Mouse (Mus musculus) midbrain, embryonic 14.5 days (tissue): ENCODE data around the gene Snx22. TPM values are rescaled to one million over a fixed set of nuclear protein-coding genes. Genes with fewer than 3 reads are reported as not detected.

ENCODE experiments used
- ATAC-seq: fragments of 200-750 bp; cut with Nextera tagmentation; 2 replicates; pipeline ENCODE4 v1.8.0; 2017; ENCODE audit warnings: moderate number of reproducible peaks, moderate library complexity; ENCODE audit not compliant: low FRiP score, low TSS enrichment
- DNase-seq: peaks from one replicate; pipeline ENCODE4 v3.0.0-alpha.2; 2015
- H3K27ac ChIP-seq: fragments of 300-500 bp; sonication (generic); replicated peaks from 2 replicates; pipeline ENCODE4 v1.5.1; 2014; ENCODE audit warnings: mild to moderate bottlenecking, low read depth, low read length, moderate library complexity
- H3K27me3 ChIP-seq: fragments of 300-500 bp; sonication (generic); 2 replicates; pipeline ENCODE4 v1.6.1; 2014; ENCODE audit warnings: low read length, control low read depth, mixed read lengths; ENCODE audit not compliant: control insufficient read depth, insufficient read depth
- H3K36me3 ChIP-seq: fragments of 300-500 bp; sonication (generic); 2 replicates; pipeline ENCODE4 v1.6.1; 2014; ENCODE audit warnings: low read length, control low read depth; ENCODE audit not compliant: control insufficient read depth, insufficient read depth
- H3K4me1 ChIP-seq: fragments of 300-500 bp; sonication (generic); 2 replicates; pipeline ENCODE4 v1.6.1; 2014; ENCODE audit warnings: mild to moderate bottlenecking, antibody characterized with exemption, low read length, control low read depth; ENCODE audit not compliant: control insufficient read depth, insufficient read depth
- H3K4me2 ChIP-seq: fragments of 300-500 bp; sonication (generic); 2 replicates; pipeline ENCODE4 v1.6.1; 2014; ENCODE audit warnings: mild to moderate bottlenecking, low read length, moderate library complexity
- H3K4me3 ChIP-seq: fragments of 300-500 bp; sonication (generic); replicated peaks from 2 replicates; pipeline ENCODE4 v1.5.1; 2014; ENCODE audit warnings: low read depth, low read length
- H3K9ac ChIP-seq: fragments of 300-500 bp; sonication (generic); replicated peaks from 2 replicates; pipeline ENCODE4 v1.6.1; 2014; ENCODE audit warnings: mild to moderate bottlenecking, low read length, moderate library complexity
- H3K9me3 ChIP-seq: fragments of 300-500 bp; sonication (generic); 2 replicates; pipeline ENCODE4 v1.6.1; 2016; ENCODE audit warnings: low read length, control low read depth, mixed read lengths; ENCODE audit not compliant: control insufficient read depth
- WGBS: fragments of 180-500 bp; shearing (Covaris S2); extraction: QIAGEN DNeasy Blood & Tissue Kit; methylation state at CpG from one replicate; pipeline ENCODE4 v1.1.7; 2014; 5-methylcytosine and 5-hydroxymethylcytosine counted together
- polyA plus RNA-seq: library from polyadenylated mRNA; unstranded; fragments of >200 nt; fragmentation: Nextera tagmentation; extraction: Ambion mirVana; gene quantifications from 2 replicates; pipeline ENCODE4 v1.2.1, GENCODE M21; 2014

Snx22 gene
- polyA plus RNA-seq, 1 experiment from 2014 or later: 6.5 TPM

DNA sequence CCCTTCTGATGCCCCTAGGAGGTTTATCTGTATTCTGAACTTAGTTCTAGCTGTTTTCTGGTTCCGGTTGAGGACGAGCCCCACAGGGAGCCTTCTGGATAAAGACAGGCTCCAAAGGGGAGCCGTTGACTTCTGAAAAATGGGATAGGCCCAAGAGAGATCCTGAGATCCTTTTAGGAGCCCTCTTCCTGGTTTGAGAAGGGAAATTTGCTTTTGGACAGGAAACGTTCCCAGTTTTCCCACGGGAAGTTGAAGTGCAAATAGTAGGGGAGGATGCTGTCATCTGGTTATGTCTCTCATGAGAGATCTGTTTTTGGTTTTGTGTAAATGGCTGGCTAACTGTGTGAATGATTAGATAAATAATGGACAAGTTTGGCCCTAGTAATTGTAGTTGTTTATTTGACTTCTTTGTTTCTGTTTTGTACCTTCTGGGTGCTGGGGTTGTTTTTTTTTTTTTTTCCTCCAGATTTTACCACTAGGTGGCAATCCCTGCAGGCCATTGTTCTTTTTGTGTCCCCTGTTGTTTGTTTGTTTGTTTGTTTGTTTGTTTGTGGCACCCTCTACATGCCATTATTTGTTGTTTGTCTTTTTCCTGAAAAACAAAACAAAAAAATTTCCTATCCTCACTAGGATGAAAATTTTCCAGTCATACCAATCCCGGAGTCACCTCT, 19.5 kb downstream of the Snx22 start:
- 66% methylated on average over 6 of the region's 6 CpGs for WGBS
- no peak for DNase-seq
- Histone ChIP-seq H3K9me3 (no peaks in the 10 kb centered on the region), H3K36me3 (no peaks in the 10 kb centered on the region), H3K9ac (no peak overlapping the region), H3K27ac (no peak overlapping the region), H3K4me3 (no peak overlapping the region), H3K27me3 (no peaks in the 10 kb centered on the region), H3K4me2 (no peak overlapping the region), H3K4me1 (no peaks in the 10 kb centered on the region)
- no peak for ATAC-seq

DNA sequence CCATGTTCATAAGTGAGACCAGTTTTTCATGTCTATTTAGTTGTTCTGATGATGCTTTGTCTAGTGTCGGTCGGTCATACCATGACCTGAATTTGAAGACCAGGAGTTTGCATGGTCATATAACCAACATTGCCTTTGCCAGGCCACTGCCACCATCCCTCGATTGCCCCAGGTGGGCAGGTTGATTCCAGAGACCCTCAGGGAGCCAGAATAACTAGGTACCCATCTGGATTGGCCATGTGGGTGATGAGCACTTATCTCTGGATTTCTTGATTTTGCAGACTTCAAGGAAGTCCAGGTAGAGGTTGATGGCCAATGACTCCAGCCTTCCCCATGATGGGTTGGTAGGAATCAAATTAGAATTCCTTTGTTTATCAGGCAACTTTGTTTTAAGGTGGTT, 26.3 kb downstream of the Snx22 start:
- no peak overlapping the region for H3K4me3 ChIP-seq
- H3K9me3 ChIP-seq: no peaks in the 10 kb centered on the region
- H3K27me3 ChIP-seq: no peaks in the 10 kb centered on the region
- H3K4me2 ChIP-seq: no peak overlapping the region
- peaks cover 30% of the 10 kb centered on the region for H3K36me3 ChIP-seq
- H3K4me1 ChIP-seq: no peaks in the 10 kb centered on the region
- DNase-seq (no peak), ATAC-seq (no peak)
- WGBS: 98% methylated on average over 3 of the region's 3 CpGs
- H3K27ac ChIP-seq: no peak overlapping the region
- H3K9ac ChIP-seq: no peak overlapping the region

GRCm38 (mm10) chr9:66042331-66042730, 27.2 kb downstream of the Snx22 start:
- WGBS: 89% methylated on average over 4 of the region's 4 CpGs
- ATAC-seq (no peak), DNase-seq (no peak)
- no peak overlapping the region for H3K4me3 ChIP-seq
- H3K9me3 ChIP-seq: no peaks in the 10 kb centered on the region
- H3K27ac ChIP-seq: no peak overlapping the region
- no peak overlapping the region for H3K4me2 ChIP-seq
- H3K36me3 ChIP-seq: peaks cover 37% of the 10 kb centered on the region
- no peaks in the 10 kb centered on the region for H3K27me3 ChIP-seq
- no peak overlapping the region for H3K9ac ChIP-seq
- no peaks in the 10 kb centered on the region for H3K4me1 ChIP-seq

GRCm38 (mm10) chr9:66040801-66041200, 28.7 kb downstream of the Snx22 start:
- Histone ChIP-seq H3K4me1 (no peaks in the 10 kb centered on the region), H3K9me3 (no peaks in the 10 kb centered on the region), H3K4me3 (no peak overlapping the region), H3K36me3 (peaks cover 40% of the 10 kb centered on the region), H3K9ac (no peak overlapping the region), H3K4me2 (no peak overlapping the region), H3K27ac (no peak overlapping the region), H3K27me3 (no peaks in the 10 kb centered on the region)
- ATAC-seq (no peak), DNase-seq (no peak)
- WGBS: 88% methylated on average over 3 of the region's 3 CpGs

DNA sequence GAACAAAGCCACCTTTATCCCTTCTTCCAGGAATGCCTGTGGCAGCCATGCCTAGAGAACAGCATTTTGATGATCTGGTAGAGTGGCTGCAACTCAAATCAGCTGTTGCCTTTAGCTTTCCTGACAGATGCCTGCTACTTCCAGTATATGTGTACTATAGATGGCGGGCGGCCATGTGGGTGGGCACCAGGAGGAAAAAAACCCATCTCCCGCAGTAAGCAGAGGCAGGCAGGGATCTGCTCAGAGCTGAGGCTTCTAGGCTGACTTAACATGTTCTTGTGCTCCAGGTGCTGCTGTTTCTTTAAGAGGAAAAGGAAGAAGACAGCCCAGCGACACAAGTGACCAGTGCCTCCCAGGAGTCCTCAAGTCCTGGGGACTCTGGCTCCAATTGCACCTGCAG, 30.2 kb downstream of the Snx22 start:
- no peak overlapping the region for H3K27ac ChIP-seq
- DNase-seq (no peak), ATAC-seq (no peak)
- no peak overlapping the region for H3K4me2 ChIP-seq
- 83% methylated on average over 4 of the region's 4 CpGs for WGBS
- H3K9me3 ChIP-seq: no peaks in the 10 kb centered on the region
- H3K4me3 ChIP-seq: no peak overlapping the region
- H3K27me3 ChIP-seq: no peaks in the 10 kb centered on the region
- H3K36me3 ChIP-seq: peaks cover 42% of the 10 kb centered on the region
- no peaks in the 10 kb centered on the region for H3K4me1 ChIP-seq
- H3K9ac ChIP-seq: no peak overlapping the region

DNA sequence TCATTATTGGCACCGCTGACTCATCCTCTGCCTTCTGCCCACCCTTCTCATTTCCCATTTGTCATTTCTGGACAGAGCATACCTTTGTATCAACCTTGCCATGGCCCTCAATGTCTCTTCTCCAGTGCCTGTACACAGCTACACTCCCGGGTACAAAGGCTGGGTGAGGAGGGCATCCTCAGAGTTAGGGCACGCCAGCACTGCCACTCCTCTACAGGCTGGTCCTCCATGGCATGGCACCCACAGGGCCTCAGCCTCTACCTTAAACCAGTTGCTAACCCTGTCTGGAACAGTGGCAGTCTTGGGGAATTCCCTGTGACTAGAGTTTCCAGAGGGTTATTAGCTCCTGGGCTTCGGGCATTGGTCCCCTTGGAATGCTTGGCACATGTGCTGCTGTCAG, 30.9 kb downstream of the Snx22 start:
- Histone ChIP-seq H3K36me3 (peaks cover 46% of the 10 kb centered on the region), H3K27me3 (no peaks in the 10 kb centered on the region), H3K4me3 (no peak overlapping the region), H3K4me2 (no peak overlapping the region), H3K27ac (no peak overlapping the region), H3K9ac (no peak overlapping the region), H3K9me3 (no peaks in the 10 kb centered on the region), H3K4me1 (no peaks in the 10 kb centered on the region)
- 95% methylated on average over 4 of the region's 4 CpGs for WGBS
- ATAC-seq (no peak), DNase-seq (no peak)

GRCm38 (mm10) chr9:66038082-66038481, 31.4 kb downstream of the Snx22 start:
- Histone ChIP-seq H3K27ac (no peak overlapping the region), H3K9me3 (no peaks in the 10 kb centered on the region), H3K4me3 (no peak overlapping the region), H3K27me3 (no peaks in the 10 kb centered on the region), H3K36me3 (peaks cover 46% of the 10 kb centered on the region), H3K4me2 (no peak overlapping the region), H3K9ac (no peak overlapping the region), H3K4me1 (no peaks in the 10 kb centered on the region)
- 89% methylated on average over 4 of the region's 4 CpGs for WGBS
- no peak for ATAC-seq
- DNase-seq: no peak

- ATAC-seq: no peak
- no peaks in the 10 kb centered on the region for H3K9me3 ChIP-seq
- peaks cover 13% of the 10 kb centered on the region for H3K36me3 ChIP-seq
- H3K27me3 ChIP-seq: no peaks in the 10 kb centered on the region
- H3K9ac ChIP-seq: no peak overlapping the region
- no peak overlapping the region for H3K27ac ChIP-seq
- H3K4me2 ChIP-seq: no peak overlapping the region
- H3K4me1 ChIP-seq: no peaks in the 10 kb centered on the region
- no peak overlapping the region for H3K4me3 ChIP-seq
- no peak for DNase-seq
Measured at GRCm38 (mm10) chr9:66020601-66021000, 48.9 kb downstream of the Snx22 start.
